Mouse (Mus musculus) testis, adult 2 months (tissue): ENCODE results near the gene Lrrn4. TPM values are rescaled to one million over a fixed set of nuclear protein-coding genes. Genes with fewer than 3 reads are reported as not detected.

Experiments
- H3K27ac ChIP-seq: fragments of 200-500 bp; 2 replicates; pipeline ENCODE4 v1.5.1; 2012; ENCODE audit warnings: low read depth, low read length; ENCODE audit not compliant: control insufficient read depth, insufficient read depth
- H3K27me3 ChIP-seq: fragments of 200-500 bp; 2 replicates; pipeline ENCODE4 v1.6.1; 2012; ENCODE audit warnings: mild to moderate bottlenecking, low read length, moderate library complexity; ENCODE audit not compliant: control insufficient read depth, insufficient read depth
- H3K36me3 ChIP-seq: fragments of 200-500 bp; 2 replicates; pipeline ENCODE4 v1.6.1; 2012; ENCODE audit warnings: mild to moderate bottlenecking, low read length; ENCODE audit not compliant: control insufficient read depth, insufficient read depth
- H3K4me1 ChIP-seq: fragments of 200-500 bp; 2 replicates; pipeline ENCODE4 v1.6.1; 2012; ENCODE audit warnings: low read length; ENCODE audit not compliant: control insufficient read depth, insufficient read depth
- H3K4me3 ChIP-seq: fragments of 200-500 bp; 2 replicates; pipeline ENCODE4 v1.5.1; 2012; ENCODE audit warnings: low read depth, mild to moderate bottlenecking, low read length, moderate library complexity, mixed read lengths; ENCODE audit not compliant: control insufficient read depth
- CTCF ChIP-seq: fragments of 200-500 bp; IDR thresholded peaks from 2 replicates; pipeline ENCODE4 v1.5.1; 2012; ENCODE audit warnings: low read depth, mild to moderate bottlenecking, inconsistent platforms, low read length, moderate library complexity; ENCODE audit not compliant: control insufficient read depth, insufficient read depth, insufficient replicate concordance
- POLR2A ChIP-seq: fragments of 200-500 bp; IDR thresholded peaks from 2 replicates; pipeline ENCODE4 v1.6.1; 2012; ENCODE audit warnings: low read depth, mild to moderate bottlenecking, inconsistent platforms, low read length, moderate library complexity; ENCODE audit not compliant: control insufficient read depth
- polyA plus RNA-seq: library from polyadenylated mRNA; depleted of rRNA; stranded (reverse); fragments of >200 nt; gene quantifications from 2 replicates; pipeline ENCODE4 v1.2.3, GENCODE M21; 2012

Gene Lrrn4
- polyA plus RNA-seq, 1 experiment: 3.9 TPM

DNA sequence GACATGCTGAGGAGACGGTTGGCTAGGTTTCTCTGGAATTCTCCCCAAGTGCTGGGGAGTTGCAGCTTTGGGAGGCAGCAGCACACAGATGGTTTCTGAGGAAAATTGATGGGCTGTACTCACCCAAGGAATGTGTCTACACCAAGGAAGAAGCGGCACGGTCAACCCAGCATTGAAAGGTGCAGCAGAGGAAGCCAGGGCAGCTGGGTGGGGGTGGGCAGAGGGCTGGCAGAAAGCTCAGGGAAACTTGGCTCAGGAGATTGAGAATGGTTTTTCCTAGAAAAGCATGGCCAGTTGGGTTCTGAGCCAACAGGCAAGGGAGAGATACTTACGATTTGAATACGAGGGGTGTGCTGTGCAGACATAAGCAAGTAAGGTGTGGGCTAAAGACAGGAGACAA lies 13.1 kb upstream of the Lrrn4 start:
- Histone ChIP-seq H3K4me3 (no peak overlapping the region), H3K36me3 (no peaks in the 10 kb centered on the region), H3K27ac (no peak overlapping the region), H3K4me1 (no peaks in the 10 kb centered on the region), H3K27me3 (no peaks in the 10 kb centered on the region)
- no peak for TF ChIP-seq POLR2A
- TF ChIP-seq CTCF: no peak

DNA sequence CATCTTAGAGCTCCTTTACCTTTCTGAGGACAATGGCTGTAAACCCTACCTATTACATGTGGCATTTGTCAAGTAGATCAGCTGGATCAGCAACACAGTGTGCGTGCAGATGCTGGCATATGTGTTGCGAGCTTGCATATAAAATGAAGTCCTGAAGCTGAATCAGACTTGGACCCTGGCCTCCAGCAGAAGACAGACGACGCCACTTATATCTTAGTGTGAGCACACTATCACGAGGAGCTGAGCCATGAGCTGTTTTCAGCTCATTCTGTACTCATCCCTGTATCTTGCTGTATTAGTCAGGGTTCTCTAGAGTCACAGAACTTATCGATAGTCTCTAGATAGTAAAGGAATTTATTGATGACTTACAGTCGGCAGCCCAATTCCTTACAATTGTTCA lies 4.6 kb upstream of the Lrrn4 start:
- Histone ChIP-seq H3K27ac (no peak overlapping the region), H3K27me3 (no peaks in the 10 kb centered on the region), H3K4me3 (no peak overlapping the region), H3K4me1 (no peaks in the 10 kb centered on the region; the same call in 1 of the 2 replicates), H3K36me3 (no peaks in the 10 kb centered on the region)
- TF ChIP-seq POLR2A (no peak), CTCF (no peak)

DNA sequence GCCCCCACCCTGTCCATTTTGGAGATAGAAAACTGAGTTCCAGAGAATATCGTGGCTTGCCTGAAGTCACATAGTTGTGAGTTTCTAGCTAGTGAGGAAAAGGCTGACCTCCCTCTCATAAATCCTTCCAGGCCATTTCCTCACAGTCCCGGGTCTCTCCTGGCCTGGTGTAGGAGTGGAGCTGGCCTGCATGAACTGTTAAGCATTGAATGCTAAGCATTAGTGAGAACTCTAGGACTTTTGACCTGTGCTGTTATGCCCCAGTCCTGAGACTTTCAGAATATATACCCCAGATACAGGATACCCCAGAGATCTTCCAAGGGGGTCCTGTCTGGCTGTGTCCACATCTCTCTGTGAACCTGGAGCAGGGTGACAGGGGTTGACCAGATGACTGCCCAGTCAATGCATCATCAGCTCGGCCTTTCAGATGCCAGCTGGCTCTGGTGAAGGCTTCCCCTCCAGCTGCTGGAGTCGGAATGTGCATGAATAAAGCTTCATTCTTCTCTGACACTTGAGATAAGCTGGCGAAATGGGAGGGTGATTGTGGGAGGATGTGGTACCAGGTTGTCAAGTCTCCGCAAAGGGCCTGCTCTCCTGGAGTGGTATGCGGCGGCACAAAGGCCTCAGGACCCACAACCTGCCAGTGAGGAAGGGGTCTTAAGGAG lies 3.7 kb upstream of the Lrrn4 start:
- Histone ChIP-seq H3K36me3 (no peaks in the 10 kb centered on the region), H3K27ac (no peak overlapping the region), H3K4me3 (no peak overlapping the region), H3K4me1 (no peaks in the 10 kb centered on the region; the same call in 1 of the 2 replicates), H3K27me3 (no peaks in the 10 kb centered on the region)
- no peak for TF ChIP-seq CTCF
- no peak for TF ChIP-seq POLR2A

DNA sequence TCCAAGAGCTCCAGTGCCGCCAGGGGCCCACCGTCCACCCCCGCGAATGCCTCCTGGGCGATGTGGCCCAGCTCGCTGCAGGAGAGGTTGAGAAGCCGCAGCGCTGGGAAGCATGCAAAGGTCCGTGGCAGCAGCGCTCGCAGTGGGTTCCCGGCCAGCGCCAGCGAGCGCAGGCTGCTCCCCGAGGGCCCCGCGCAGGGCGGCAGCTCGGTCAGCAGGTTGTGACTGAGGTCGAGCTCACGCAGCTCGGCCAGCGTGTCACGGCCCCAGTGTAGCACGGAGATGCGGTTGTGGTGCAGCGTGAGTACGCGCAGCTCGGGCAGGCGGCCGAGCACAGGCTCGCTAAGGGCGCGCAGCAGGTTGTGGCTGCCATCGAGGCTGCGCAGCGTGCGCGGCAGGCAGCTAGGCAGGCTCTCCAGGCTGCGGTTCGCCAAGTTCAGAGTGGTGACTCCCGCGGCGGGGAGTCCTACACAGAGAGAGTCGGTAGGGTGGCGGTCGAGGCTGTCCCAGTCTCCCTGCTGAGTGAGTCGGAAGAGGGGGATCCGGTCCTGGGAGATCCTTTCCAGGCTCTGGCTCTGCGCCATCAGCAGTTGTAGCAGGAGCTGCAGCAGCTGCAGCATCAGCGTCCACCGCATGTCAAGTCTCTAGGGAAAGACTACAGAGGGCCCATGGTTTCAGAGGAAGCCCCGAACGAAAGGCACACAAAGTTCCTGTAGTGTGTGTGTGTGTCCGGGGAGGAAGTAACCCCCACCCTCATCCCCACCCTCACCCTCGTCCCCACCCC lies 1.2 kb downstream of the Lrrn4 start:
- Histone ChIP-seq H3K4me1 (no peaks in the 10 kb centered on the region; the same call in 1 of the 2 replicates), H3K27me3 (no peaks in the 10 kb centered on the region), H3K36me3 (no peaks in the 10 kb centered on the region), H3K4me3 (peak overlapping the region; percentile 63), H3K27ac (peak overlapping the region; percentile 41)
- TF ChIP-seq POLR2A: no peak; the same call in 1 of the 2 replicates
- TF ChIP-seq CTCF: no peak

DNA sequence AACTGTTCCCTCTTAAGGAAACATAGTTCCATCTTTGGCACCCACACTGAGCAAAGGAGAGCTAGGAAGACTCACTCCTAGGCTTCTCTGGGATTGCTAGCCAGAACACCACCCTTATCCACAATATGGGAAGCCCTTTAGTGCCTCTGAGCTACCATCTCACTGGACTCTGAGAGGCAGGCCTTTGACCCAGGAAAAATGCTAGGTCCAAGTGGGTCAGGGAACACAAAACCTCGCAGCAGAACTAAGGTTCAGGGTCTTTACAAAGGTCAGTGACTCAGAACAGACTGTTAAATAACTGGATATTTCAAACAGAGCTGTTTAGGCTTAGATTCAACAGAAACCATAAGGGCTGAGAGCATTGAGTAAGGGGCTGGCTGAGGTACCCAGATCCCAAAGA lies 3.7 kb downstream of the Lrrn4 start:
- Histone ChIP-seq H3K4me1 (no peaks in the 10 kb centered on the region; the same call in 1 of the 2 replicates), H3K36me3 (no peaks in the 10 kb centered on the region), H3K4me3 (no peak overlapping the region), H3K27me3 (no peaks in the 10 kb centered on the region), H3K27ac (no peak overlapping the region; the same call in 1 of the 2 replicates)
- no peak for TF ChIP-seq CTCF
- no peak for TF ChIP-seq POLR2A

DNA sequence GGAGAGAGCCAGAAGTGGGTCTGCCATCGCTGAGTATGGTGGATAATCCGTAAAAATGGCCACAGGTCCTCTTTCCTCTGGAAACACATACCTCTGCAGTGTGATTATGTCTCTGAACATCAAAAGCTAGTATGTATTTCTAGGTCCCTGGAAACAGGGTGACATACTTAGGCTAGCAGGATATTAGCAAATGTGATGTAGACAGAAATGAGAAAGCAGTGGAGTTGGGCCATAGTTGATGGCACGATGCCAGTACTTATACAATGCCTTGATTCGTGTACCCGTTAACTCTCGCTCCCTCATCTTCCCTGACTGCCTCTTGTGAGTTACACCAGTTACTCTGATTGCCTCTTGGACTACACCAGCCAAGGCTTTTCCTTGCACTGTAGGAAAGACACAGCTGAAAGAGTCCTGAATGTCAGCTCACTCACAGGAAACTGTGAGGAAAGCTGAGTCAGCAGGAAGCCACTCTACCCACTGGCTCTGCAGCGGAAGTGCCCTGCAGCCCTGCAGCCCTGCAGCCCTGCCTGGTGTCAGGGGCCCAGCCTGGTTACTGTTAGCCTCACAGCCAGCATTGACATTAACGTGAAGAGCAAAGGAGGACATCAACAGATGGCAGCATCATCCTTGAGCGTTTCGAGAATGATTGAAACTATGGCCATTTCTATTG lies 6.9 kb downstream of the Lrrn4 start:
- TF ChIP-seq CTCF (no peak), POLR2A (no peak)
- Histone ChIP-seq H3K4me3 (peak overlapping the region; percentile 48), H3K36me3 (no peaks in the 10 kb centered on the region), H3K27ac (no peak overlapping the region), H3K4me1 (no peaks in the 10 kb centered on the region; the same call in 1 of the 2 replicates), H3K27me3 (no peaks in the 10 kb centered on the region)

DNA sequence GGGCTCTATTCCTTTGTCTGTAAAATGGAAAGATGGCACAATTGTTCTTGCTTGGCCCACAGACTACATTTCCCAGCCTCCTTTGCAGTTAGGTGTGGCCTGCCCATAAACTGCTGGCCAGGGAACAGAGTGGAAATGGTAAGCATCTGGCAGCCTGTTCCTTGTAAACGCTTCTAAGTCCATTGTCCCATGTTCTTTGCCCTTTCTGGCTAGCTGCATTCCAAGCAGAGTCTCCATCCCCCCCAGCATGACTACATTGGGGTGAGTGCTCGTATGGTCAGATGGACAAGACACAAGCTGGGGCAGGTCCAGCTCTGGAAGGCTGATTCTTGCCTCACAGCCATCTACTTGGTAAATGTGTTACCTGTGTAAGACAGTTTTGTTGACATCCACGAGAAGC lies 9.0 kb downstream of the Lrrn4 start:
- TF ChIP-seq POLR2A: no peak
- no peak for TF ChIP-seq CTCF
- no peaks in the 10 kb centered on the region; the same call in 1 of the 2 replicates for H3K4me1 ChIP-seq
- H3K27me3 ChIP-seq: no peaks in the 10 kb centered on the region
- H3K36me3 ChIP-seq: no peaks in the 10 kb centered on the region
- no peak overlapping the region for H3K27ac ChIP-seq
- H3K4me3 ChIP-seq: no peak overlapping the region
